Mouse (Mus musculus) hindbrain, postnatal 0 days (tissue): ENCODE measurements around the gene Pheta1. TPM values are rescaled to one million over a fixed set of nuclear protein-coding genes. Genes with fewer than 3 reads are reported as not detected.

Source experiments
- ATAC-seq: fragments of 200-750 bp; cut with Nextera tagmentation; 2 replicates; pipeline ENCODE4 v1.8.0; 2017; ENCODE audit warnings: mild to moderate bottlenecking, moderate TSS enrichment, moderate library complexity
- DNase-seq: peaks from one replicate; pipeline ENCODE4 v3.0.0-alpha.2; 2015; ENCODE audit warnings: low spot score
- H3K27ac ChIP-seq: fragments of 300-500 bp; sonication (generic); 2 replicates; pipeline ENCODE4 v1.5.1; 2014; ENCODE audit warnings: mild to moderate bottlenecking
- H3K27me3 ChIP-seq: fragments of 300-500 bp; sonication (generic); 2 replicates; pipeline ENCODE4 v1.6.1; 2014; ENCODE audit warnings: low read length, mixed read lengths; ENCODE audit not compliant: insufficient read depth
- H3K36me3 ChIP-seq: fragments of 300-500 bp; sonication (generic); 2 replicates; pipeline ENCODE4 v1.6.1; 2014; ENCODE audit warnings: low read length, mixed read lengths; ENCODE audit not compliant: insufficient read depth
- H3K4me1 ChIP-seq: fragments of 300-500 bp; sonication (generic); 2 replicates; pipeline ENCODE4 v1.6.1; 2014; ENCODE audit warnings: antibody characterized with exemption, low read length, mixed read lengths; ENCODE audit not compliant: insufficient read depth
- H3K4me2 ChIP-seq: fragments of 300-500 bp; sonication (generic); 2 replicates; pipeline ENCODE4 v1.6.1; 2014; ENCODE audit warnings: low read depth, mild to moderate bottlenecking, low read length, moderate library complexity, mixed read lengths
- H3K4me3 ChIP-seq: fragments of 300-500 bp; sonication (generic); 2 replicates; pipeline ENCODE4 v1.5.1; 2014; ENCODE audit warnings: low read length
- H3K9ac ChIP-seq: fragments of 300-500 bp; sonication (generic); replicated peaks from 2 replicates; pipeline ENCODE4 v1.6.1; 2014; ENCODE audit warnings: mild to moderate bottlenecking, low read length, moderate library complexity, mixed read lengths
- H3K9me3 ChIP-seq: fragments of 300-500 bp; sonication (generic); 2 replicates; pipeline ENCODE4 v1.6.1; 2016; ENCODE audit warnings: low read length, mixed read lengths
- CTCF ChIP-seq: IDR thresholded peaks from 2 replicates; pipeline ENCODE4 v1.5.1; 2016; ENCODE audit warnings: antibody characterized with exemption, control low read depth, low read depth
- WGBS: fragments of 180-500 bp; shearing (Covaris S2); extraction: QIAGEN DNeasy Blood & Tissue Kit; methylation state at CpG from one replicate; pipeline ENCODE4 v1.1.7; 2014; 5-methylcytosine and 5-hydroxymethylcytosine counted together
- polyA plus RNA-seq: library from polyadenylated mRNA; unstranded; fragments of >200 nt; fragmentation: Nextera tagmentation; extraction: Ambion mirVana; gene quantifications from 2 replicates; pipeline ENCODE4 v1.2.1, GENCODE M21; 2015
- total RNA-seq: library from RNA; depleted of rRNA; stranded (reverse); fragments of >200 nt; gene quantifications from 2 replicates; pipeline ENCODE4 v1.2.3, GENCODE M21; 2014

Gene Pheta1
- total and polyA plus RNA-seq, 2 experiments from 2014 or later, result 28.3 to 52.5 TPM

GRCm38 (mm10) chr5:121849478-121850349 is 930 bp downstream of the Pheta1 start:
- H3K4me3 ChIP-seq, result peak overlapping the region; percentile 91
- peaks cover 18% of the 10 kb centered on the region; the same call in 1 of the 2 replicates for H3K36me3 ChIP-seq
- peaks cover 21% of the 10 kb centered on the region for H3K4me1 ChIP-seq
- H3K9ac ChIP-seq, result peak overlapping the region; percentile 81
- 40% methylated on average over 20 of the region's 20 CpGs for WGBS
- ATAC-seq (no peak), DNase-seq (no peak)
- no peak overlapping the region for H3K27ac ChIP-seq
- peak overlapping the region; percentile 72 for H3K4me2 ChIP-seq
- no peaks in the 10 kb centered on the region for H3K9me3 ChIP-seq
- TF ChIP-seq CTCF, result no peak
- H3K27me3 ChIP-seq, result no peaks in the 10 kb centered on the region

GRCm38 (mm10) chr5:121853368-121854051 is 4.7 kb downstream of the Pheta1 start:
- ATAC-seq (no peak), DNase-seq (no peak)
- WGBS, result 67% methylated on average over 9 of the region's 9 CpGs
- Histone ChIP-seq H3K27me3 (no peaks in the 10 kb centered on the region), H3K9ac (no peak overlapping the region; the same call in 1 of the 2 replicates), H3K9me3 (no peaks in the 10 kb centered on the region), H3K4me2 (no peak overlapping the region), H3K4me3 (no peak overlapping the region), H3K36me3 (peaks cover 18% of the 10 kb centered on the region; the same call in 1 of the 2 replicates), H3K27ac (no peak overlapping the region), H3K4me1 (peaks cover 15% of the 10 kb centered on the region)
- no peak for TF ChIP-seq CTCF

GRCm38 (mm10) chr5:121854768-121855167 is 6.0 kb downstream of the Pheta1 start:
- no peak overlapping the region for H3K9ac ChIP-seq
- H3K36me3 ChIP-seq, result peaks cover 18% of the 10 kb centered on the region; the same call in 1 of the 2 replicates
- peak; percentile 46 for DNase-seq
- ATAC-seq, result peak; percentile 50
- H3K27me3 ChIP-seq, result no peaks in the 10 kb centered on the region
- no peak for TF ChIP-seq CTCF
- H3K4me3 ChIP-seq, result no peak overlapping the region
- H3K27ac ChIP-seq, result no peak overlapping the region
- no peaks in the 10 kb centered on the region for H3K9me3 ChIP-seq
- H3K4me1 ChIP-seq, result peaks cover 12% of the 10 kb centered on the region
- WGBS, result 21% methylated on average over 10 of the region's 10 CpGs
- H3K4me2 ChIP-seq, result no peak overlapping the region

- no peaks in the 10 kb centered on the region for H3K27me3 ChIP-seq
- no peak overlapping the region for H3K9ac ChIP-seq
- no peak overlapping the region for H3K4me3 ChIP-seq
- TF ChIP-seq CTCF, result no peak
- H3K27ac ChIP-seq, result no peak overlapping the region
- WGBS, result 90% methylated on average over 11 of the region's 11 CpGs
- ATAC-seq (no peak), DNase-seq (no peak)
- peaks cover 27% of the 10 kb centered on the region; the same call in 1 of the 2 replicates for H3K36me3 ChIP-seq
- no peak overlapping the region for H3K4me2 ChIP-seq
- H3K9me3 ChIP-seq, result 0 out of 2 replicates have a peak, but pooled peaks cover 5% of the 10 kb centered on the region
- H3K4me1 ChIP-seq, result no peaks in the 10 kb centered on the region
Observed at GRCm38 (mm10) chr5:121856740-121857139, 8.0 kb downstream of the Pheta1 start.

- WGBS, result 91% methylated on average over 12 of the region's 12 CpGs
- Histone ChIP-seq H3K36me3 (peaks cover 15% of the 10 kb centered on the region; the same call in 1 of the 2 replicates), H3K27ac (no peak overlapping the region), H3K4me1 (no peaks in the 10 kb centered on the region), H3K27me3 (no peaks in the 10 kb centered on the region), H3K4me3 (no peak overlapping the region), H3K4me2 (no peak overlapping the region), H3K9ac (no peak overlapping the region), H3K9me3 (0 out of 2 replicates have a peak, but pooled peaks cover 5% of the 10 kb centered on the region)
- no peak for TF ChIP-seq CTCF
- DNase-seq (no peak), ATAC-seq (no peak)
Observed at GRCm38 (mm10) chr5:121858427-121858826, 9.6 kb downstream of the Pheta1 start.

GRCm38 (mm10) chr5:121861964-121862363 is 13.2 kb downstream of the Pheta1 start:
- ATAC-seq (no peak), DNase-seq (no peak)
- Histone ChIP-seq H3K4me3 (no peak overlapping the region), H3K27me3 (no peaks in the 10 kb centered on the region), H3K4me2 (no peak overlapping the region), H3K9me3 (0 out of 2 replicates have a peak, but pooled peaks cover 5% of the 10 kb centered on the region), H3K9ac (no peak overlapping the region), H3K36me3 (peaks cover 9% of the 10 kb centered on the region; the same call in 1 of the 2 replicates), H3K4me1 (no peaks in the 10 kb centered on the region), H3K27ac (no peak overlapping the region)
- WGBS, result 54% methylated on average over 5 of the region's 5 CpGs
- TF ChIP-seq CTCF, result no peak
